ENCODE assay signal across 8 mouse cellular contexts in genomic region chr5:30622177-30622840, GRCm38 (mm10). TPM values are rescaled to one million over a fixed set of nuclear protein-coding genes. Genes with fewer than 3 reads are reported as not detected.
A peak's percentile ranks its signal among the peaks of the same experiment; 100 is the strongest.
DNase-seq lines count a peak whose midpoint lies in the region; ATAC-seq and TF ChIP-seq lines count a peak whose summit lies in the region.

No protein-coding gene starts in this region.

- peak overlapping the region; percentile 28 for H3K9ac ChIP-seq in heart, embryonic 15.5 days
- no peak overlapping the region for H3K9ac ChIP-seq in liver, embryonic 11.5 days (ENCODE audit: low read depth, low read length)
- H3K9ac ChIP-seq in midbrain, embryonic 16.5 days (ENCODE audit: low read depth, low read length) = peak overlapping the region; percentile 50

- H3K9me3 ChIP-seq in heart, embryonic 15.5 days (replicated peaks) = no peaks in the 10 kb centered on the region
- H3K9me3 ChIP-seq in liver, embryonic 11.5 days (ENCODE audit: control insufficient read depth, low read length) = no peaks in the 10 kb centered on the region
- H3K9me3 ChIP-seq in midbrain, embryonic 16.5 days (replicated peaks; ENCODE audit: control insufficient read depth, low read length, poor library complexity, severe bottlenecking) = no peaks in the 10 kb centered on the region

- H3K36me3 ChIP-seq in kidney, adult 2 months (ENCODE audit: control insufficient read depth, insufficient read depth, low read length) = no peaks in the 10 kb centered on the region
- no peaks in the 10 kb centered on the region for H3K36me3 ChIP-seq in heart, embryonic 15.5 days
- H3K36me3 ChIP-seq in liver, embryonic 11.5 days (ENCODE audit: control insufficient read depth, insufficient read depth, low read length) = no peaks in the 10 kb centered on the region
- H3K36me3 ChIP-seq in midbrain, embryonic 16.5 days (ENCODE audit: control insufficient read depth, insufficient read depth, low read length) = no peaks in the 10 kb centered on the region

- H3K27me3 ChIP-seq in kidney, adult 2 months (replicated peaks; ENCODE audit: control insufficient read depth, insufficient read depth, low read length) = 0 out of 2 replicates have a peak, but pooled peaks cover 2% of the 10 kb centered on the region
- peaks cover 25% of the 10 kb centered on the region for H3K27me3 ChIP-seq in heart, embryonic 15.5 days
- peaks cover 37% of the 10 kb centered on the region for H3K27me3 ChIP-seq in liver, embryonic 11.5 days (replicated peaks; ENCODE audit: control insufficient read depth, insufficient read depth, low read length)
- peaks cover 18% of the 10 kb centered on the region for H3K27me3 ChIP-seq in midbrain, embryonic 16.5 days (ENCODE audit: control insufficient read depth, insufficient read depth, low read depth, low read length)

- no peak for TF ChIP-seq CTCF in kidney, adult 2 months (conservative IDR thresholded peaks at IDR 0.05; ENCODE audit: insufficient read depth, insufficient read length, low read depth, low read length)

- no peak overlapping the region for H3K27ac ChIP-seq in kidney, adult 2 months (ENCODE audit: insufficient read depth, low read depth, low read length)
- H3K27ac ChIP-seq in heart, embryonic 15.5 days = no peak overlapping the region
- H3K27ac ChIP-seq in liver, embryonic 11.5 days (ENCODE audit: low read depth, low read length) = no peak overlapping the region
- no peak overlapping the region for H3K27ac ChIP-seq in midbrain, embryonic 16.5 days (ENCODE audit: low read length)

- TF ChIP-seq POLR2A in kidney, adult 2 months (IDR thresholded peaks at IDR 0.05; ENCODE audit: low read depth, low read length) = no peak

- peak overlapping the region; percentile 73 for H3K4me2 ChIP-seq in heart, embryonic 15.5 days
- peak overlapping the region; percentile 72 for H3K4me2 ChIP-seq in liver, embryonic 11.5 days
- peak overlapping the region; percentile 65 for H3K4me2 ChIP-seq in midbrain, embryonic 16.5 days (ENCODE audit: low read length)

- peak overlapping the region; percentile 22; the same call in 1 of the 2 replicates for H3K4me3 ChIP-seq in kidney, adult 2 months (ENCODE audit: insufficient read depth, low read depth, low read length)
- peak overlapping the region; percentile 35 for H3K4me3 ChIP-seq in heart, embryonic 15.5 days
- peak overlapping the region; percentile 34 for H3K4me3 ChIP-seq in liver, embryonic 11.5 days (ENCODE audit: low read depth, low read length)
- H3K4me3 ChIP-seq in midbrain, embryonic 16.5 days (ENCODE audit: low read depth, low read length) = peak overlapping the region; percentile 37

- 4% methylated on average over 69 of the region's 69 CpGs for WGBS in kidney, adult 2 months
- WGBS in heart, embryonic 15.5 days = 12% methylated on average over 69 of the region's 69 CpGs
- WGBS in liver, embryonic 11.5 days = 6% methylated on average over 65 of the region's 69 CpGs
- WGBS in midbrain, embryonic 16.5 days = 2% methylated on average over 65 of the region's 69 CpGs

- peaks cover 4% of the 10 kb centered on the region; the same call in 1 of the 2 replicates for H3K4me1 ChIP-seq in kidney, adult 2 months (ENCODE audit: control insufficient read depth, insufficient read depth, low read length)
- peaks cover 44% of the 10 kb centered on the region for H3K4me1 ChIP-seq in heart, embryonic 15.5 days (replicated peaks)
- peaks cover 14% of the 10 kb centered on the region for H3K4me1 ChIP-seq in liver, embryonic 11.5 days (replicated peaks; ENCODE audit: control insufficient read depth, insufficient read depth, low read length)
- H3K4me1 ChIP-seq in midbrain, embryonic 16.5 days (ENCODE audit: control insufficient read depth, insufficient read depth, low read length) = peaks cover 11% of the 10 kb centered on the region

- no peak; the same call in 1 of the 2 replicates for ATAC-seq in heart, embryonic 15.5 days (replicated peaks; ENCODE audit: insufficient number of reproducible peaks, insufficient read depth, low FRiP score, low read depth)
- no peak for ATAC-seq in liver, embryonic 11.5 days (replicated peaks; ENCODE audit: low FRiP score)
- peak; percentile 55 for ATAC-seq in midbrain, embryonic 16.5 days

- DNase-seq in kidney, adult 2 months = peak; percentile 13
- no peak for DNase-seq in kidney, postnatal 25 days
- peak; percentile 20 for DNase-seq in brain, adult 2 months (ENCODE audit: low read depth, low spot score)
- peak; percentile 46 for DNase-seq in liver, embryonic 11.5 days (ENCODE audit: low spot score)
- peak; percentile 6 for DNase-seq in thymus, postnatal 0 days (ENCODE audit: low spot score)
- DNase-seq in right cerebral cortex, adult 18-20 months = no peak

RNA-seq across cellular contexts. Expression of gene Slc35f6, which starts 25.4 kb away (rescaled TPM):
- 51.2 and 70.6 TPM in 2 replicates for polyA plus RNA-seq in kidney, adult 2 months (2012; rRNA removed)
- polyA plus RNA-seq in heart, embryonic 15.5 days (2015; fragmentation: Nextera tagmentation; extraction: Ambion mirVana) = 22.2 and 28.2 TPM in 2 replicates
- polyA plus RNA-seq in liver, embryonic 11.5 days (2014; fragmentation: Nextera tagmentation; extraction: Ambion mirVana) = 17.6 and 18.6 TPM in 2 replicates
- polyA plus RNA-seq in midbrain, embryonic 16.5 days (2015; fragmentation: Nextera tagmentation; extraction: Ambion mirVana) = 32.3 and 33.0 TPM in 2 replicates
- polyA plus RNA-seq in thymus, postnatal 0 days (2015; fragmentation: Nextera tagmentation; extraction: Ambion mirVana) = 12.5 and 14.4 TPM in 2 replicates

RNA-seq across cellular contexts. Expression of gene Kcnk3, which starts 34.3 kb away (rescaled TPM):
- polyA plus RNA-seq in kidney, adult 2 months (2012; rRNA removed) = 25.0 and 30.0 TPM in 2 replicates
- polyA plus RNA-seq in heart, embryonic 15.5 days (2015; fragmentation: Nextera tagmentation; extraction: Ambion mirVana) = 16.5 and 27.5 TPM in 2 replicates
- polyA plus RNA-seq in liver, embryonic 11.5 days (2014; fragmentation: Nextera tagmentation; extraction: Ambion mirVana) = 0.75 and 1.6 TPM in 2 replicates
- polyA plus RNA-seq in midbrain, embryonic 16.5 days (2015; fragmentation: Nextera tagmentation; extraction: Ambion mirVana) = 6.1 and 6.6 TPM in 2 replicates
- polyA plus RNA-seq in thymus, postnatal 0 days (2015; fragmentation: Nextera tagmentation; extraction: Ambion mirVana) = 0.37 and 0.39 TPM in 2 replicates

RNA-seq across cellular contexts. Expression of gene Cenpa, which starts 44.3 kb away (rescaled TPM):
- 6.3 and 6.6 TPM in 2 replicates for polyA plus RNA-seq in kidney, adult 2 months (2012; rRNA removed)
- polyA plus RNA-seq in heart, embryonic 15.5 days (2015; fragmentation: Nextera tagmentation; extraction: Ambion mirVana) = 210 and 218 TPM in 2 replicates
- polyA plus RNA-seq in liver, embryonic 11.5 days (2014; fragmentation: Nextera tagmentation; extraction: Ambion mirVana) = 326 and 357 TPM in 2 replicates
- polyA plus RNA-seq in midbrain, embryonic 16.5 days (2015; fragmentation: Nextera tagmentation; extraction: Ambion mirVana) = 22.6 and 30.5 TPM in 2 replicates
- polyA plus RNA-seq in thymus, postnatal 0 days (2015; fragmentation: Nextera tagmentation; extraction: Ambion mirVana) = 339 and 404 TPM in 2 replicates

Comparison
In these comparisons a context has a peak if more than half of its experiments do, and no peak if none do; other contexts are left out.
1. DNase-seq: peak in kidney, adult 2 months (single experiment), brain, adult 2 months (single experiment), liver, embryonic 11.5 days (single experiment) and thymus, postnatal 0 days (single experiment); none in kidney, postnatal 25 days (0 of 2) and right cerebral cortex, adult 18-20 months (single experiment).
2. Peak in every context shown above with its lines, with median percentiles within 50 percentile points of each other: H3K4me3 ChIP-seq and H3K4me2 ChIP-seq.